Mouse (Mus musculus) 3134 (cell line): Measurements from ENCODE around the gene Rhd.

Experiments used
- DNase-seq: peaks from one replicate; pipeline ENCODE4 v3.0.0-alpha.2; 2011; ENCODE audit warnings: low spot score; ENCODE audit not compliant: insufficient read length; ENCODE audit errors: extremely low read depth

Gene Rhd

DNA sequence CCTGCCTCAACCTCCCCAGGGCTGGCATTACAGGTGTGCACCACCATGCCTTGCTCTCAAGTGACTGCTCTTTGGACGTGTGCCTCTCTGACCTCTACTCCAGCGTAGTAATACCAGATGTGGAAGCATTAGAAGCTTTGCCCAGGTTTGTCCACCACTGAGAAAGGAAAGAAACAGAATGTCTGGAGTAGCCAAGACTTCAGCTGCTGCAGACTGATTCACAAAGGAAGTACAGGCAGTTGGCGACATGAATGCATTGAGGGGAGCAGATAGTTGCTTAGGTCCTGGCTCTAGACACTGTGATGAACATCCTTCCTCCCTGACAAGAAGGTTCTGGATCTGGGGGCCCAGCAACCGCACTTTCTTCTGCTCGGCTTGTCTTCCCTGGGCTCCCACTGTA is 8.3 kb upstream of the Rhd start:
- DNase-seq: no peak

GRCm38 (mm10) chr4:134856501-134856900 is 7.8 kb upstream of the Rhd start:
- DNase-seq: peak; percentile 22

DNA sequence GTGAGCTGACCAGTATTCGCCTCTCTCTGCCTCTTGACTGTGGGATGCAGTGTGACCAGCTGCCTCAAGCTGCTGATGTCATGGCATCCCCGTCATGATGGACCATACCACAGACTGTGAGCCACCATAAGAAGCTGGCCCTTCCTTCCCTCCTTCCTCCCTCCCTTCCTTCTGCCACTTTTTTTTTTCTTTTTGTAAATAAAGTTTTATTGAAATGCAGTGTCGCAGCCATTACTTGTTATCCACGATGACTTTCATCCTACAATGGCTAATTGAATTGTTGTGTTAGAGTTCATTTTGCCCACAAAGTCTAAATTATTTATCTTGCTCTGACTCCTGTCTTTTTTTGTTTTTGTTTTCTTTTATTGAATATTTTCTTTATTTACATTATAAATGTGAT is 5.8 kb upstream of the Rhd start:
- DNase-seq: no peak

DNA sequence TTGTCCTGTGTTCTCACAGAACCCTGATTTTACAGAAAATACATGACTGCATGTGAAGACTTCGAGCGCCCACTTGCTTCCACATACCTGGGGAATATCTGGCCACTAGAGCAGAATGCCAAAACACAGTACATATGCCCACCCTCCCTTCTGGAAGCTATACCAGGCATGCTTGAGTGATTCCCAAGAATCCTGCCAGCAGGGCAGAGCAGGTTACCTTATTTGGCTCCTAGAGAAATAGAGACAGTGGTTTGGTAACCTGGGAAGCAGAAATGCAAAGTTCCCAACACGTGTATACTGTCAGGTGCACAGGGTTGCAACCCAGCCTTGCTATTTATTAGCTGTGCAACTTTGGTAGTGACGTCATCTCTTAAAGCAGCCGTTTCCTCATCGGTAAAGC is 2.5 kb upstream of the Rhd start:
- no peak for DNase-seq

DNA sequence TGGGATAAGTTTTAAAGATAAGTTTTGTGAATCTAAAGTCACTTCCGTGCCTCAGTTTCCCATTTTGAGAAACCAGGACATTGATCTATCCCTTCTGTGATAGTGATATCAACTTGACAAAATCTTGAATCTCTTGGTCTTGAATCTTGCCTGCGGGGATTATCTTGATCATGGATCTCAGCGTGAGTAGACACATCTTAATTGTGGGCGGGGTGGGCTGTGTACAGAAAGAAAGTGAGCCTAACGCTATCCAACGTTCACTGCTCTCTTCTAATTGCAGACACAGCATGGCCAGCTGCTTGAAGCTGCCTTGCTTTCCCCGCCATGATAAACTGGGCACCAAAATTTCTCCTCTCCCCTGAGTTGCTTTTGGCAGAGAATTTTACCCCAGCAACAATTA is 1.3 kb upstream of the Rhd start:
- DNase-seq: no peak

GRCm38 (mm10) chr4:134865340-134865739 is 1.0 kb downstream of the Rhd start:
- DNase-seq: no peak

DNA sequence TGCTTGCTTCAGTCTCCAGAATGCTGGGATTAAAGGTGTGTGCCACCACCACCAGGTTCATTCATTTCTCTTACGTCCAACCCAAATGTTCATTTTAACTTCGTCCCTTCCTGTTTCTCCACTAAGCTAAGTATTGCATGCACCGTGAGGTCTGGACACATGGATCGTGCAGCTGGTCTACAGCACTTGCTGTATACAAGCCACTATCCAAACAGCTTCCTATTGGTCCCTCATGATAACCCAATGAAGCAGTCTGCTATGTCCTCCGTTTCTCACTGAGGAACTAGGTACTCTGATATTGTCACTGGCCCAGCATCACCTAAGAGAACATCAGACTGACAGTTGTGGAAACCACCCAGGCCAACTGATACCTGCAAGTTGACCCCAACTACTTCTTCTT is 1.5 kb downstream of the Rhd start:
- no peak for DNase-seq

DNA sequence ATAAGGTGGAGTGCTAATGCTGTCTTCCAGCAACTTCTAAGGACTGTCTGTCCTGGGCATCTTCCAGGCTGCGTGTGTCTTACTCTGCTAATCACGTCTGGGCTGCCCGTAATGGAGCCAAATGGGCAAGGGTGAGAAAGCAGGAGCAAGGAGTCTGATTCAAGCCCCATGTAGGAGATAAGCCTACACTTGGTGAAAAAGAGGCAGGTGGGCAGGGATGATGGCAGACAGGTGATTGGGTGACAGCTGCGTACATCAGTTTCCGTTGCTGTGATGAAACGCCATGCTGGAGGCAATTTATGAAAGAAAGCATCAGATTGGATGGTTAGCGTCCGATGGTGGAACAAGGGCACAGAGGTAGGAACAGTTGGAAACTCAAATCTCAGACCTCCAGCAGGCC is 2.9 kb downstream of the Rhd start:
- no peak for DNase-seq

DNA sequence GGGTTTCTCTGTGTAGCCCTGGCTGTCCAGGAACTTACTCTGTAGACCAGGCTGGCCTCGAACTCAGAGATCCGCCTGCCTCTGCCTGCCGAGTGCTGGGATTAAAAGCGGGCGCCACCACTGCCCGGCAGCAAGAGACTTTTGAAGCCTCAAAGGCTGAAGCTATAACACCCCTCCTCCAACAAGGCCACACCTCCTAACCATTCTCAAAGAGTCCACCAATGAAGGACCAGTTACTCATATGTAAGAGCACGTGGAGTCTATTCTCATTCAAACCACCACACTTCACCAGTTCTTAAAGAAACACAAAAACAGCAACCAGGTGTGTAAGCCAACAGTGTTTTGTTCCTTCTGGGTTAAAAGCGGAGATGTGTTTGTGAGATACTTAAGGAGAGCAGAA is 3.3 kb downstream of the Rhd start:
- no peak for DNase-seq

- no peak for DNase-seq
Observed at GRCm38 (mm10) chr4:134868065-134868464, 3.7 kb downstream of the Rhd start.

DNA sequence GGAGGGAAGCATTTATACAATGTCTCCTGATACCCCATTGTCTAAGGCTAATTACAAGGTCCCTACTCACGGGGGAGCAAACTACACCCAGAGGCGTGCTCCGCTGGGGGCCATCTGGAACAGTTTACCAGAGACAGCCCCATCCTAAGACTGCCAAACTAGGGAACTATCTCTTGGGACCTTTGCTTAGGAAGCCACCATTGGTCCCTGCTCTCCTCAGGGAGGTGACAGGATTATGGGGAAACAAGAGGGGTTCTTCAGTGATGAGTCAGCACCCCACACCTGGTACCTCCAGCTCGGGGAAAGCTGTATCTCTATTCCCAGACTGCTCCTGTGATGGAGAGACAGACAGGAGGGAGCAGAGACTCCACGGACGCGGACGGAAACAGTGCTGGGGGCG is 4.2 kb downstream of the Rhd start:
- no peak for DNase-seq

DNA sequence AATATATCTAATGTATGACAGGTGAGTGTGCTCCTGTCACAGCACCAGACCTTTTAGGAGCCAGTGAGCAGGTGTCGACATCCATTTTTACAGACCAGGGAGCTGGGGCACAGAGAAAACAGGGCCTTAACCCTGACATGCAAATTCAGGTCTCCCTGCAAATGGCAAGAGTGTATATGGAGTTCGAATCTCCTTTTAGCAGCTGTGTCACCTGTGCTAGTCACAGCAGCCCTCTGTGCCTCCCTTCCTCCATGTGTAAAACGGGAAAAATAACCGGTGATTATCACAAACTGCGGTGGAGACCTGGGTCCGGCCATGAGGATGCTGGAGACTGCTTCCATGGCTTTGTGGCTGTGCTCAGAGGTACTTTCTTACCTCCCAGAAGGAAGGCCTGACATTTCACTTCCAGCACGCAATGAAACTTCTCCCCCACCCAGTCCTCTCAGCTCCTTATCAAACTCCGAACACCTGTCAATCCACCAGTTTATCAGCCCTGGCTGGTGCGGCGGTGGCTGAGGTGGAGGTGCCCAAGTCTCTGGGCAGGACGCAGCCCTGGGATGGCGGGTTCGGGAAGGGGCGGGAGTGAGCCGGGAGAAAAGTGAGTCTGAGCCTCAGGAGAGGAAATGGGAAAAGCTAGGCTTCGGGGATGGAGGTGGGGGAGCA is 4.9 kb downstream of the Rhd start:
- DNase-seq: no peak

GRCm38 (mm10) chr4:134869815-134870375 is 5.6 kb downstream of the Rhd start:
- no peak for DNase-seq

GRCm38 (mm10) chr4:134871477-134871876 is 7.1 kb downstream of the Rhd start:
- DNase-seq: no peak

GRCm38 (mm10) chr4:134871950-134872349 is 7.6 kb downstream of the Rhd start:
- no peak for DNase-seq

DNA sequence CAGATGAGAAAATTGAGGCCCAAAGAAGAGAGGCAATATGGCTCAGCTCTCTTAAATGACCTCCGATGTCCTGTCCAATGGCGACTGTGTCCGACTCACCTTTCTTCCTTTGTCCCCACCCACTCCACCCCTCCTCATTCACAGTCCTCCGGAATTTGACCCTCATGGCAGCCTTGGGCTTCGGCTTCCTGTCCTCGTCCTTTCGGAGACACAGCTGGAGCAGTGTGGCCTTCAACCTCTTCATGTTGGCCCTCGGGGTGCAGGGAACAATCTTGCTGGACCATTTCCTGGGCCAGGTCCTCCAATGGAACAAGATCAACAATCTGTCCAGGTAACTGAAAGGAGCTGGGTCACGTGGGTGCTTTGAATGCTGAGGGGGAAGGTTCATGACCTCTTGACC is 11.8 kb downstream of the Rhd start:
- no peak for DNase-seq

DNA sequence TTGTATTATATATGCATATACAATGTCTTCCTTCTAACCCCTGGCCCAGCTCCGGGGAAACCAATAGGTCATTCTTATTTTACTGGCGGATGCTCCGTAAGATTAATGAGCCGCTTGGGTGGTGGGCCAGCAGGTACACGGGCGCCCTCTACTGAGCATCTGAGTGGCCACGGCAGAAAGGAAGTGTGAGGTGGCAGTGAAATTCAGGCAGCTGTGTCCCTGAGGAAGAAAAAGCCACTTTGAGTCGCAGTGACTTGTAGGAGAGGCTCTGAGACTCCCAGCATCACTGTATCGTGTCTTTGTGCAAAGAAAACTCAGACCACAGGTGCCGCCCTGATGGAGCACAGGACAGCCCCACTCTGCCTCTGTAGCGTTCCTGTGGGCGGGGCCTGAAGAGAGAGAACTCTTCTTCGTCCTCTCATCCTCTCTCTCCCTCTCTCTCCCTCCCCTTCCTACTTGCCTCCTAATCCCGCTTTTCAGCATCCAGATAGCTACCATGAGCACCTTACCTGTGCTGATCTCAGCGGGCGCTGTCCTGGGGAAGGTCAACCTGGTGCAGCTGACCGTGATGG is 15.2 kb downstream of the Rhd start:
- peak; percentile 38 for DNase-seq

DNA sequence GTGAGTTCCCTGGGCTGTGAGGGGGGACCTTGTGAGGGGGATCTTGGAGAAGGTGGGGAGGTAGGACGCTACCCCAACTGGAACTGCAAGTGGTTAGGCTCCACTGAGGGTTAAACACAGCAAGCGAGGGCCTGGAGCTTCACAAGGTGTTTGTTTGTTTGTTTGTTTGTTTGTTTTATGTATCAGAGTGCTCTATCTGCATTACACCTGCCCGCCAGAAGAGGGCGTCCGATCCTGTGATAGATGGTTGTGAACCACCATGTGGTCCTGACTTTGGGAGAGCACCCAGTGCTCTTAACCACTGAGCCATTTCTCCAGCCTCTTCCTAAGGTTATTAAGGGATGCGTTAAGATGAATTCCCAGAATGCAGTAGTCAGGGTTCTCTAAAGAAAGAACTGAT is 15.7 kb downstream of the Rhd start:
- no peak for DNase-seq

GRCm38 (mm10) chr4:134883266-134883665 is 18.9 kb downstream of the Rhd start:
- peak; percentile 41 for DNase-seq

- peak; percentile 19 for DNase-seq
Observed at GRCm38 (mm10) chr4:134883808-134884207, 19.5 kb downstream of the Rhd start.

DNA sequence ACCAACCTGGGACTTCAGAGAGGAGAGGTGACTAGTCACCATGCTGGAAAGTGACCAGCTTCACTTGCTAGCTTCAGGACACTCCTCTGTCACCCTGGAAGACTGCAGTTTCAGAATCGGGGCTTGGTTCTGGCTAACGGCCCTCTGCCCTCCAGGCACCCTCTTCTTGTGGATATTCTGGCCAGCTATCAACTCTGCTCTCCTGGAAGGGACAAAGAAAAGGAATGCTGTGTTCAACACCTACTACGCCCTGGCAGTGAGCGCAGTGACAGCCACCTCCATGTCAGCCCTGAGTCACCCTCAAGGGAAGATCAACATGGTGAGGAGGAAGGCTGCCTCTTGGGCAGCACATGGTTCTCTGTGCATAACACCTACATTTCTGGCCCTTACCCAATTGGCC is 20.0 kb downstream of the Rhd start:
- DNase-seq: peak; percentile 22

- no peak for DNase-seq
Observed at GRCm38 (mm10) chr4:134892096-134892495, 27.8 kb downstream of the Rhd start.

DNA sequence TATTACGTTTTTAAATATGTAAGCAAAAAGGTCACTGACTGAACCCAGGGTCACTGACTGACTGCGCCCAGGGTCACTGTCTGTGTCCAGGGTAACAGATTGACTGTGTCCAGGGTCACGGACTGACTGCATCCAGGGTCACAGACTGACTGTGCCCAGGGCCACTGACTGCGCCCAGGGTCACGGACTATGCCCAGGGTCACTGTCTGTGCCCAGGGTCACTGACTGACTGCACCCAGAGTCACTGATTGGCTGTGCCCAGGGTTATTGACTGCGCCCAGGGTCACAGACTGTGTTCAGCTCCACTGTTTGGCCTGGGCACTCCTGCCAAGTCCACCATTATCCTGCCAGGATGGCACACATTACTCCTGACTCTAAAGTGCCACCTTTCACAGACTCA is 32.9 kb downstream of the Rhd start:
- DNase-seq: no peak
